Mouse (Mus musculus) cerebellum, adult 2 months (tissue): Measurements from ENCODE around the gene Irgm2.

ENCODE experiments used
- CTCF ChIP-seq: fragments of 200-500 bp; IDR thresholded peaks from 2 replicates; pipeline ENCODE4 v1.5.1; 2011; ENCODE audit warnings: low read depth, mild to moderate bottlenecking, control low read depth, low read length, moderate library complexity, borderline replicate concordance; ENCODE audit not compliant: insufficient read depth
- POLR2A ChIP-seq: fragments of 200-500 bp; IDR thresholded peaks from 2 replicates; pipeline ENCODE4 v1.6.1; 2011; ENCODE audit warnings: low read length, control low read depth, borderline replicate concordance; ENCODE audit not compliant: insufficient read depth

- TF ChIP-seq CTCF (no peak), POLR2A (no peak)
Observed at GRCm38 (mm10) chr11:58254411-58254810, 55.0 kb downstream of the Irgm2 start.
